Mouse (Mus musculus): ENCODE results near the gene Pcyox1.

Gene Pcyox1

DNA sequence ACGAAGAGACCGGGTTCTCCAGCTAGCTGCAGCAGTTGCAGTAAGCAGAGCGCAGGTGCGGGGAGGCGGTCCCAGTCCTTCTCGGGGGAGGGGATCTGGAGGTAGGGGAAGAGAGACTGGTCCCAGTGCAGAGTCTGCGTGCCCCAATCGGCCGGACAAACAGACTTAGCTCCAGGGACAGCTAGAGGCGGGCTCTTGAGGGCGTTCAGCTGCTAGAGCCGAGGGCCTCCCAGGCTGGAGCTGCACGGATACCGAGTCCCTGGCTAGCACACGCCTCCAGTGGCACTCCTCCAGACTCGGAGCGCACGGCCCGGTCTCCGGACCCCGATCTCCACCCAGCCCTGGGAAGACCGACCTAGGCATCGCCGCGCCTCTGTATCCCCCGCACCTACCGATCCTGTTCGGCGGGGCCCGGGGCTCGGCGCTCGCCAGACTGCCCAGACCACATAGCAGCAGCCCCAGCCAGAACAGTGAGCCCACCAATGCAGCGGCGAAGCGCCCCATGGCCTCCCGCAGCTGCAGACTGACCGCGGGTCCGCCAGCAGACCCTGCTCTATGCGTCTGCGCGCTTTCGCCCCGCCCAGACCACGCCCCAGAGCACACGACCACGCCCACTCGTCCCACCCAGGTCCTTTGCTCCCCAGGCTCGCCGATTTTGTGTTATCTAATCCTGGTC lies at the start of gene Pcyox1:
Pcyox1 (minus strand) TSS at position 574 of the 676 bp plus-strand sequence.
- peak; percentile 66 for DNase-seq (ENCODE audit: low read depth, low spot score)

- no peak for DNase-seq (ENCODE audit: low read depth, low spot score)
These were observed 48.6 kb upstream of the Pcyox1 start for GRCm38 (mm10) chr6:86445551-86445950.

GRCm38 (mm10) chr6:86441571-86441970 lies 44.6 kb upstream of the Pcyox1 start:
- no peak for DNase-seq (ENCODE audit: low read depth, low spot score)

DNA sequence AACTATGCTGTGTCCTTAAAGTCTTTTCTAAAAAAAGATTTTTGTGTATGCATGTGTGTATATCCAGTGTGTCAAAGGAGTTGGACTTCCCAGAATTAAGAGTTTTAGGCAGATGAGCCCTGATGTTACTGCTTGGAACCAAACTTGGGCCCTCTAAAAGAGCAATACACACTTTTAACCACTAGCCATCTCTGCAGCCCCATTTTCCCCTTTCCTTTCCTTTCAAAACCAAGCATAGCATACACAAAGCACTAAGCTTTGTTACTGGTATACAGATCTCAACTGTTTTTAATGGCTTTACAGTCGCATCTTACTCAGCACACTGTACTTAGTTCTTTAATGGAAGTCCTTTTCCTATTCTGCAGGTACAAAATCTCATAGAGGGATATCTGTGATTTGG lies 42.6 kb upstream of the Pcyox1 start:
- DNase-seq (ENCODE audit: low read depth, low spot score): no peak

DNA sequence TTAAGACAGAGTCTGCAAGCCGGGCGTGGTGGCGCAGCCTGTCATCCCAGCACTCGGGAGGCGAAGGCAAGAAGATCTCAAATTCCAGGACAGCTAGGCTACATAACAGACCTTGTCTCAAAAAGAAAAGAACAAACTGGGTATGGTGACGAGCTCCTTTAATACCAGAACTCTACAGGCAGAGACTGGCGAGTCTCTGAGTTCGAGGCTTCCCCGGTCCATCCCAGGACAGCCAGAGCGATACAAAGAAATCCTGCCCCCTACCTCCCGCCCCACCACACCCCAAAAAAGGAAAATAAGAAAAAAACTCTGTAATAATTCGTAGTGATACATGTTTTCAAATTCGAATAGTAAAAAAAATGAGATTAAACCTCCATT lies 42.2 kb upstream of the Pcyox1 start:
- DNase-seq (ENCODE audit: low read depth, low spot score): no peak

DNA sequence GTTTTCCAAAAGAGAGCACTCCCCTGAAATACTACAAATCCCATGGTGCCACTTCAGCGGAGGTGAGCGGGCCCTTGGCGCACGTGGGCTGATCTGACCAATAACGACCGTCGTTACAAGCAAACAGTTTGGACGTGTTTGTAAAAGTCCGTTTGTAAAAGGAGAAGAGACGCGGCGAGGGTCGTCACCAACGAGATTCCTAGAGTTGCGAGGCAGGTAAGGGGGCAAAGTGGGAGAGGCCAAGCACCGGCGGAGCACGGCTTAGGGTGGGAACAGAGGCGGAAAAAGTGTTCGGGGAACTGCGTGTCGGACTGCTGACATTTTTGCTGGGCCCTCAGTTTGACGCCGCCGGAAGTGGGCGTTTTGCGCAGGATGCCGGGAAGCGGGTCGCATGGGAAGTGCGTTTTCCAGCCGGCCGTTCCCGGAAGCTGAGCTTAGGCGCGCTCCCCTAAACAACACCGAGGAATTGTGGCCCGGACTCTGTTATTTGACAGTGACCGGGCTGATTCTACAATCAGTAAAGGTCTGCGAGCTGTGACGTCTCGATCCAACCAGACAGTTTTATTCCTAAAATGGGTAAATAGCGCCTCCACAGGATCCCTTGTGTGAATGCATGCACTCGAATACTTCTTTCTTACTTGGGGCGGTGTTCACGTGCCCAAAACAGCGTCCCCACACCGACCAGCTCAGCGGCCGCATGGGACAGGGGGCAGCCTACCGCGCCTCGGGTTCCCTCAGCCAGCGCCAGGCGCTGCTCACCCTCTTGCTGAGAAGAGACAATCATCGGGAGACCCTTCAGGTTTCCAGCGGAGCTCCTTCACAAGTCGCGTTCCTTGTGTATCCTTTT lies 41.5 kb upstream of the Pcyox1 start, which contains the start of gene C87436:
C87436 (plus strand) TSS at position 103 of the 847 bp plus-strand sequence.
- DNase-seq (ENCODE audit: low read depth, low spot score): peak; percentile 87

GRCm38 (mm10) chr6:86437711-86438110 lies 40.8 kb upstream of the Pcyox1 start:
- DNase-seq (ENCODE audit: low read depth, low spot score): peak; percentile 46

GRCm38 (mm10) chr6:86433696-86434095 lies 36.7 kb upstream of the Pcyox1 start:
- no peak for DNase-seq (ENCODE audit: low read depth, low spot score)

DNA sequence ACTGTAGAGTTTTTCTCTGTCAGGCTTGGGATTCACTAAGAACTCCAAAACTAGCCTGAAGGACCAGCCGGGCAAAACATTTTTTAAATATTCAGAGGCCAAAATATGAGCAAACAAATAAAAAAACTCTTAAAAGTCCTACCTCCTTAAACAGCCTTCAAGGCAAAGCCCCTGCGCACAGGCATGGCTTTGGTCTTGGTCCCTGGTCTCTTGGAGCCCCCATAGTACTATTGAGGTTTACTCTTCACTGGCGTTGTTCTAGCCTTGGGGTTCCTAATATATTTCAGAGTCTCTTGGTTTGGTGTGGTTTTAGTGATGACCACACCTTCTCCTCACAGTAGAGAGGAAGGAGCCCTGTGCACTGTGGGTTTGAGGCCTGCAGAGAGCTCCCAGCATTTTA lies 34.6 kb upstream of the Pcyox1 start:
- DNase-seq (ENCODE audit: low read depth, low spot score): no peak

- DNase-seq (ENCODE audit: low read depth, low spot score): no peak
These were observed 29.4 kb upstream of the Pcyox1 start, which contains the start of gene Gm44790 for GRCm38 (mm10) chr6:86426358-86426757. Gene Gm44790, plus strand, starts transcription at chr6:86426658.

DNA sequence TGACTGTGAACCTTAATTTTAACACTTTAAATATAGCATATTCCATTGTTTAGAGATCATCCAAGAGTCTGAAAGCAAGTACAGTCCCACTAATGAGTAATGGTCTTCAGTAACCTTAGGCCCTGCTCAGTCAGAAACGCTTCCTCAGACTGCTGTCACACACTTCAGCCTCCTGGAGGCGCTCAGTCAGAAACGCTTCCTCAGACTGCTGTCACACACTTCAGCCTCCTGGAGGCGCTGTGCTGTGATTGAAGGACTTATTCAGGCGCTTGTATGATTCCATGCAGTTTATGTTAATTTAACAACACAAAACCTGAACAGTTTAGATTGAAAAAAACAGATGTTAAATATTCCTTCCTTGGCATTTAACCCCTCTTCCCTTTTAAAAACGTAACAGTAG lies 23.5 kb upstream of the Pcyox1 start:
- DNase-seq (ENCODE audit: low read depth, low spot score): no peak

GRCm38 (mm10) chr6:86419239-86419638 lies 22.3 kb upstream of the Pcyox1 start:
- DNase-seq (ENCODE audit: low read depth, low spot score): no peak

GRCm38 (mm10) chr6:86418711-86419110 lies 21.8 kb upstream of the Pcyox1 start:
- no peak for DNase-seq (ENCODE audit: low read depth, low spot score)

DNA sequence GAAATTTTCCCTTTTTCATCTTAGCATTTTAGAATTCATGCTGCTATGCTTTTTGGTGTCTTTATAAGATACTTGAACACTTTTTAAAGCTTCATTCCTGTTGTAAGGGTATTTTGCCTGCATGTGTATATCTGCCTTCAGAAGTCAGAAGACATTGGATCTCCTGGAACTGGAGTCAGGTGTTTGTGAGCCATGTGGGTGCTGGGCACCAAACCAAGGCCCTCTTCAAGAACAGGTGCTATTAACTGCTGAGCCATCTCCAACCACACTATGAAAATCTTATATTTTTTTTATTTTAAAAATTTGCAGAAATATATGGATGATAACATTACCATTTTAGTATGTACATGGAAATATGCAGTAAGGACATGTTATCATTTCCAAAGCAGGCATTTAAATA lies 9.4 kb upstream of the Pcyox1 start:
- no peak for DNase-seq (ENCODE audit: low read depth, low spot score)

DNA sequence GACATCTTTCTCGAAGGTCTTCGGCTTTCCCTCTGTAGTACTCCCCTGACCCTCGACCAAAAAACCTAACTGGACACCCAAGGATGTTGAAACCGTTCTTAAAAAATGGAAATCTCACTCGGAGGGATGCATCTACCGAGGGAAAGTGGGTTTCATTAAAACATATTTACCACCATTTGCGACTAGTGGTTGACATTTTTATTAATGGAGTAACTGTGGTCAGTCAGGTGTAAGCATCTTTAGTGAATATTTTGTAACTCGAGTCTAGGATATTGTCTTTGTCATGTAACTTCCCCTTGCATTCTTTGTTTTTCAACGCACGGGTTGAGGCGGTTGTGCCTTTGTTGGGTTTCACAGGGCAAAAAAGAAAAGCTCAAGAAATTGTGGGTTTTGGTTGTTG lies 8.0 kb upstream of the Pcyox1 start:
- no peak for DNase-seq (ENCODE audit: low read depth, low spot score)

GRCm38 (mm10) chr6:86404100-86404861 lies 7.3 kb upstream of the Pcyox1 start, which contains the start of gene Tia1:
Gene Tia1, plus strand, starts transcription at chr6:86404219.
- DNase-seq (ENCODE audit: low read depth, low spot score): peak; percentile 92

DNA sequence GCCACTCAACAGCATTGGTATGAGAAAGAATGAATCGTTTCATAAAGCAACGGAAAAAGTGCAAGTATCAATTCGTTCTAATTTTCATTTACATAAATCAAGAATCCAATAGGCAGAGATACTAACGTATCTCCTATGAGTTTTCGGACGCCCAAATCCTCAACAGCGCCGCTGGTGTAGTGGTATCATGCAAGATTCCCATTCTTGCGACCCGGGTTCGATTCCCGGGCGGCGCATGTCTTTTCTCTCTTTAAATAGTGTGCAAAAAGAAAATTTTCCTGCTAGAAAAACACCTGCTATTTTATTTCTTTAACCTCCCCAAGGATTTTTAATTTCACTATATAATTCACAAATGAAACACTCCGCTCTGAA lies 6.8 kb upstream of the Pcyox1 start:
- DNase-seq (ENCODE audit: low read depth, low spot score): peak; percentile 71

- DNase-seq (ENCODE audit: low read depth, low spot score): no peak
These were observed 6.0 kb upstream of the Pcyox1 start for GRCm38 (mm10) chr6:86402681-86403607.

GRCm38 (mm10) chr6:86400972-86401371 lies 4.0 kb upstream of the Pcyox1 start:
- DNase-seq (ENCODE audit: low read depth, low spot score): peak; percentile 43

GRCm38 (mm10) chr6:86399995-86400394 lies 3.0 kb upstream of the Pcyox1 start:
- DNase-seq (ENCODE audit: low read depth, low spot score): no peak

DNA sequence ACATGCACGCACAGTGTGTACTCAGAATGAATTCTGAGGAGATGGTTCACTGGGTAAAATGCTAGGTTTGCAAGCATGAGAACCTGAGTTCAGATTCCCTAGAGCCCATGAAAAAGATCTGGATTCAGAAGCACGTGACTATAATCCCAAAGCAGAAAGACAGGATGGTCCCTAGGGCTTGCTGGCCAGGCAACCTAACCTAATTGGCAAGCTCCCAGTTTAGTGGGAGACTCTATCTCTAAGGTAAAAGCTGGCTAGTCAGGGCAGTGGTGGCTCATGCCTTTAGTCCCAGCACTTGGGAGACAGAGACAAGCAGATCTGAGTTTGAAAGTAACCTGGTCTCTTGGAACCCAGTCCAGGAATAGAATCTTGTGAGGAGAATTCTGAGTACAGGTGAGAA lies 2.0 kb upstream of the Pcyox1 start:
- no peak for DNase-seq (ENCODE audit: low read depth, low spot score)
